Mouse (Mus musculus): ENCODE results near the gene Ostm1. TPM values are rescaled to one million over a fixed set of nuclear protein-coding genes. Genes with fewer than 3 reads are reported as not detected.

The Ostm1 gene
- polyA plus RNA-seq, 1 experiment = 13.0 TPM

DNA sequence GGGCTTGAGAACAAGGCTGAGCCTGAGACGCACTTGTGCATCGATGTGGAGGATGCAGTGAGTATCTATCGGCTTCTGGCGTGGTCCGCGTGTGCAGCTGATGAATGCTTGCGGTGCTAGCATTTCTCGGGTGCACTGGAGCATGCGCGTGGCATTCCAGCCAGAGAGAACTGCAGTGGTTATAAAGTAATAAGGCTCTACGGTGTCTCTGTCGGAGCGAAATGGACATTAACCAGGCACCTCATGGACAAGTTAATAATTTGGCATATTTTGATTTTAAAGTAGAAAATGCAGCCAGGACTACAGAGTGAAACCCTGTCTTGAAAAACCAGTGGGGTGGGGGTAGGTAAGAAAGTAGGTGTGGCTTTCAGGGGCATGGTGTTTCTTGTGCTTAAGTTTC, 112.7 kb downstream of the Ostm1 start:
- no peak overlapping the region for H3K27ac ChIP-seq (ENCODE audit: insufficient read depth, low read depth, low read length)
- TF ChIP-seq CTCF (IDR thresholded peaks at IDR 0.05; ENCODE audit: extremely low read depth, insufficient read length, insufficient replicate concordance, low read depth, low read length) (no peak), POLR2A (IDR thresholded peaks at IDR 0.05; ENCODE audit: low read depth, low read length) (no peak)
- no peak overlapping the region for H3K4me3 ChIP-seq (ENCODE audit: low read depth, low read length)
- H3K27me3 ChIP-seq (ENCODE audit: control insufficient read depth, insufficient read depth, low read length) = no peaks in the 10 kb centered on the region
- 93% methylated on average over 13 of the region's 13 CpGs for WGBS
- peaks cover 32% of the 10 kb centered on the region for H3K36me3 ChIP-seq (ENCODE audit: control insufficient read depth, insufficient read depth, low read length)
- H3K4me1 ChIP-seq (ENCODE audit: control insufficient read depth, insufficient read depth, insufficient read length, low read length) = peaks cover 5% of the 10 kb centered on the region; the same call in 1 of the 2 replicates

DNA sequence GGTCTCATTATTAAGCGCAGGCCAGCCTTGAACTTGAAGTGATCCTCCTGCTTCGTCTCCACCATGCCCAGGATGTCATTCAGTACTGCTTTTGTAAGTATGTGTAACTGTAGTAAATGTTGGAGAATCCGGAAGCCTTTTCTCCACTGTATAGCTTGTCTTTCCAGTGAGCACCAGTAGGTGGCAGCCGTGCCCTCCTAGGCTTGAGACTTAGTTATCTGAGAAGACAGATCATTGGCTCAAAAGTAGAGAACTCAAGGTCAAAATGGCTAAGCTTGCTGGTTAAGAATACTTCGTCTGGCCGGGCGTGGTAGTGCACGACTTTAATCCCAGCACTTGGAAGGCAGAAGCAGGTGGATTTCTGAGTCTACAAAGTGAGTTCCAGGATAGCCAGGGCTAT, 113.4 kb downstream of the Ostm1 start:
- peaks cover 5% of the 10 kb centered on the region; the same call in 1 of the 2 replicates for H3K4me1 ChIP-seq (ENCODE audit: control insufficient read depth, insufficient read depth, insufficient read length, low read length)
- peaks cover 35% of the 10 kb centered on the region for H3K36me3 ChIP-seq (ENCODE audit: control insufficient read depth, insufficient read depth, low read length)
- no peak for TF ChIP-seq POLR2A (IDR thresholded peaks at IDR 0.05; ENCODE audit: low read depth, low read length)
- TF ChIP-seq CTCF (IDR thresholded peaks at IDR 0.05; ENCODE audit: extremely low read depth, insufficient read length, insufficient replicate concordance, low read depth, low read length) = peak; percentile 61; the same call in 1 of the 2 replicates
- no peaks in the 10 kb centered on the region for H3K27me3 ChIP-seq (ENCODE audit: control insufficient read depth, insufficient read depth, low read length)
- 15% methylated on average over 8 of the region's 8 CpGs for WGBS
- H3K4me3 ChIP-seq (ENCODE audit: low read depth, low read length) = no peak overlapping the region
- no peak overlapping the region; the same call in 1 of the 2 replicates for H3K27ac ChIP-seq (ENCODE audit: insufficient read depth, low read depth, low read length)

DNA sequence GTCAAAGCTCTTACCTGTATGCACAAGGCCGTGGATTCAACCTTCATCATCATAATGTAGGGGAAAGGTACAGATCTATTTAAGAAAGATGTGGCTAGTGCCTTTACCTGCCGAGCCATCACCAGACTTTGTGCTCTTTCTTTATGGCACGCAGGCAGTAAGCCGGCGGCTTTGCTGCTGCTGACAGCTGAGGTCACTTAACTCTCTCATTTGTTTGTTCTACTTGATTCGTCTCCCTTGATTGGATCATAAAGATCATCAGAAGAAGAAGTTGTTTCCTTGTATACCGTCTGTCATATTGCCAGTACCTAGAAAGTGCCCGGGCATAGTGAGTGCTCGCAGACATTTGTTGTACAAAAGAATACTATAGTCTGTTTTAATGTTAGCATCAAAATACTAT, 114.8 kb downstream of the Ostm1 start:
- Histone ChIP-seq H3K27ac (ENCODE audit: insufficient read depth, low read depth, low read length) (peak overlapping the region; percentile 75), H3K27me3 (ENCODE audit: control insufficient read depth, insufficient read depth, low read length) (no peaks in the 10 kb centered on the region), H3K36me3 (ENCODE audit: control insufficient read depth, insufficient read depth, low read length) (peaks cover 42% of the 10 kb centered on the region), H3K4me1 (ENCODE audit: control insufficient read depth, insufficient read depth, insufficient read length, low read length) (peaks cover 5% of the 10 kb centered on the region; the same call in 1 of the 2 replicates), H3K4me3 (ENCODE audit: low read depth, low read length) (peak overlapping the region; percentile 10; the same call in 1 of the 2 replicates)
- TF ChIP-seq POLR2A (IDR thresholded peaks at IDR 0.05; ENCODE audit: low read depth, low read length) (no peak), CTCF (IDR thresholded peaks at IDR 0.05; ENCODE audit: extremely low read depth, insufficient read length, insufficient replicate concordance, low read depth, low read length) (no peak)
- WGBS = 26% methylated on average over 9 of the region's 9 CpGs

DNA sequence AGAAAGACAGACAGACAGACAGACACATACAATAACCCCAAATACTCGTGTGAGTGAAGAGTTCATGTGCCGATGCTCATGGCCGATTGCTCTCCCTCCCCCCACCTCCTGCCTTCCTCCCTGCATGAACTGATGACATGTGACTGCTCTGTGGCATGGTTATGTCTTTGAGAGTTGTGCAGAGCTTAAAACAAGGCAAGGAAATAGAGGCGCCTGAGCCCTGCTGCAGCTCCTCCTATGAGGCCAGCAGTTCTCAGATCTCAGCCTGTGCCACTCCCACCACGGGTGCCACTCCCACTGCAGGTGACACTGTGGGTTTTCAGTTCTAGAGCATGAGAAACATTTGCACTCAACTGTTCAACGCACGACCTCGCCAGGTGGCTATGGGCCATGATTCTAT, 115.4 kb downstream of the Ostm1 start:
- TF ChIP-seq CTCF (IDR thresholded peaks at IDR 0.05; ENCODE audit: extremely low read depth, insufficient read length, insufficient replicate concordance, low read depth, low read length) (no peak), POLR2A (IDR thresholded peaks at IDR 0.05; ENCODE audit: low read depth, low read length) (no peak)
- H3K4me1 ChIP-seq (ENCODE audit: control insufficient read depth, insufficient read depth, insufficient read length, low read length) = peaks cover 5% of the 10 kb centered on the region; the same call in 1 of the 2 replicates
- no peak overlapping the region for H3K4me3 ChIP-seq (ENCODE audit: low read depth, low read length)
- H3K36me3 ChIP-seq (ENCODE audit: control insufficient read depth, insufficient read depth, low read length) = peaks cover 40% of the 10 kb centered on the region
- peak overlapping the region; percentile 31 for H3K27ac ChIP-seq (ENCODE audit: insufficient read depth, low read depth, low read length)
- 32% methylated on average over 8 of the region's 8 CpGs for WGBS
- no peaks in the 10 kb centered on the region for H3K27me3 ChIP-seq (ENCODE audit: control insufficient read depth, insufficient read depth, low read length)

DNA sequence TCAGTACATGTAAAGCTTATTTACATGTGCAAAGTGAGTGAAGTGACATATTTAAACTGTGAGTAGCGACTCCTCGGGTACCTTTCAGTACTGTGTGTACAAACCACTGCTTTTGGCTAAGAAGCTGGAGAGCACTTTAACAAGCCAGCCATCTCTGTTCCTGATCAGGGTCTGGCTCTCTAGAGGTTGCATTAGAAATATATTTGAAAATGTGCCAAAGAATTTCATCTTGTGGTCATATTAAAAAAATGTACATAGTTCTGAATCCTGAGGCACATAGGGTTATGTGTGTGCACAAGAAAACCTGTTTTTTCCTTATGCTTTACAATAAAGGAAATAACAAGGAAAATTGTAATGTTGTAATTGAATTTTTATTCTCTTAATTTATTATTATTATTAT, 118.5 kb downstream of the Ostm1 start:
- peaks cover 35% of the 10 kb centered on the region for H3K36me3 ChIP-seq (ENCODE audit: control insufficient read depth, insufficient read depth, low read length)
- H3K27me3 ChIP-seq (ENCODE audit: control insufficient read depth, insufficient read depth, low read length) = no peaks in the 10 kb centered on the region
- H3K4me1 ChIP-seq (ENCODE audit: control insufficient read depth, insufficient read depth, insufficient read length, low read length) = peaks cover 5% of the 10 kb centered on the region; the same call in 1 of the 2 replicates
- H3K27ac ChIP-seq (ENCODE audit: insufficient read depth, low read depth, low read length) = no peak overlapping the region
- 87% methylated on average over 2 of the region's 2 CpGs for whole genome bisulfite sequencing
- TF ChIP-seq POLR2A (IDR thresholded peaks at IDR 0.05; ENCODE audit: low read depth, low read length) = no peak
- TF ChIP-seq CTCF (IDR thresholded peaks at IDR 0.05; ENCODE audit: extremely low read depth, insufficient read length, insufficient replicate concordance, low read depth, low read length) = no peak
- no peak overlapping the region for H3K4me3 ChIP-seq (ENCODE audit: low read depth, low read length)

DNA sequence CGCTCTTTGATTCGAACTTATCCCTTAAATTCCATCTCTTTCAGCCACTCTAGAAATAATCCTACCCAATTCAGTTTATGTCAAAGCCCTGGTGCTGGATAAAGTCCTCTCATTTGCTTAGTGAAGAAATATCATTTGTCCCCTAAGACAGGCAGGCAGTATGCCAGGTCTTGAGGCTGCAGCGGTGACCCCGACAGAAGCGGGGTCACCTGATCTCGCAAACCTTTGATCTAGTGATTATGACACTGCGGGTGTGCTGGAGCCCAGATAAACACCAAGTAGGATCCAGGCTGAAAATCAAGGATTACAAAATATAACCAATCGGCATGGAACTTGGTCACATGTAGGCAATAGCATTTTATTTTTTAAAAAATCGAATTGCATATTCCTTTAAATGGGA, 131.1 kb downstream of the Ostm1 start:
- Histone ChIP-seq H3K27ac (ENCODE audit: insufficient read depth, low read depth, low read length) (no peak overlapping the region), H3K27me3 (ENCODE audit: control insufficient read depth, insufficient read depth, low read length) (no peaks in the 10 kb centered on the region), H3K4me1 (ENCODE audit: control insufficient read depth, insufficient read depth, insufficient read length, low read length) (peaks cover 4% of the 10 kb centered on the region; the same call in 1 of the 2 replicates), H3K36me3 (ENCODE audit: control insufficient read depth, insufficient read depth, low read length) (no peaks in the 10 kb centered on the region), H3K4me3 (ENCODE audit: low read depth, low read length) (no peak overlapping the region)
- 11% methylated on average over 9 of the region's 9 CpGs for WGBS
- no peak for TF ChIP-seq POLR2A (IDR thresholded peaks at IDR 0.05; ENCODE audit: low read depth, low read length)
- no peak for TF ChIP-seq CTCF (IDR thresholded peaks at IDR 0.05; ENCODE audit: extremely low read depth, insufficient read length, insufficient replicate concordance, low read depth, low read length)

DNA sequence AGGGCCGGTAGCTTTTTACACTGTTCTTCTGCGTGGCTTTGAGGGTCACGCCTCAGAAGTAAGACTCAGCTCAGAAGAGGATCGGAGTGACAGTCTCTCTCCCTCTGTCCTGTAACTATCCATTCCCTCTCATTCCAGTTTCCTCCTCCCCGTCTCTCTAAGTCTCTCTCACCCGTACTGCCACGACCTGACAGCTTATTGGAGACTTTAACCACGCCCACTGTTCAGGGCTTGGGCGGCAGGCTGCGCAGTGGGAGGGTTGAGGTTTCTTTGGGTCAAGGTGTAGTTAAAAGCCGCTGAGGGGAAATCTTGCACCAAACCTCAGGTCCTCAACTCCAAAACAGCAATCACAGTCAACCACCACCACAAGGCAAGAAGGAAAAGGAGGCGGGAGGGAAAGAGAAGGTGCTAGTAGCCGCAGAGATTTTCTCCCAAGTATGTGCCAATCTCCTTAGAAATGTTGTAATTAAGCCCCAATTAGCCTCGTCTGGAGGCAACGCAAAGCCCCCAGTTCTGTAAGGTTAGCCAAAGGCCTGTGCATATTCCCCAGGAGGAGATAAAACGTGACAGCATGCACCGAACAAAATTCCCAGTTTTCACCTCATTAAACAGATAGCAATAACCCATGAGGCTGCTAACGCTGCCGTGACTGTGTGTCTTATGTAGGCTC, 131.9 kb downstream of the Ostm1 start:
- H3K4me3 ChIP-seq (ENCODE audit: low read depth, low read length) = peak overlapping the region; percentile 46
- H3K27ac ChIP-seq (ENCODE audit: insufficient read depth, low read depth, low read length) = peak overlapping the region; percentile 66
- TF ChIP-seq POLR2A (IDR thresholded peaks at IDR 0.05; ENCODE audit: low read depth, low read length) = no peak
- no peak for TF ChIP-seq CTCF (IDR thresholded peaks at IDR 0.05; ENCODE audit: extremely low read depth, insufficient read length, insufficient replicate concordance, low read depth, low read length)
- H3K27me3 ChIP-seq (ENCODE audit: control insufficient read depth, insufficient read depth, low read length) = no peaks in the 10 kb centered on the region
- H3K4me1 ChIP-seq (ENCODE audit: control insufficient read depth, insufficient read depth, insufficient read length, low read length) = peaks cover 4% of the 10 kb centered on the region; the same call in 1 of the 2 replicates
- H3K36me3 ChIP-seq (ENCODE audit: control insufficient read depth, insufficient read depth, low read length) = no peaks in the 10 kb centered on the region
- WGBS = 17% methylated on average over 19 of the region's 19 CpGs
